Mouse (Mus musculus): ENCODE measurements around the gene Slc17a7. TPM values are rescaled to one million over a fixed set of nuclear protein-coding genes. Genes with fewer than 3 reads are reported as not detected.

Gene Slc17a7
- 0.57 and 0.74 TPM in 2 replicates for polyA plus RNA-seq (2014; fragmentation: Nextera tagmentation; extraction: Ambion mirVana)

GRCm38 (mm10) chr7:45163735-45164490 is at the start of gene Slc17a7:
Gene Slc17a7, plus strand, starts transcription at chr7:45163949.
- 2% methylated on average over 40 of the region's 41 CpGs for WGBS
- H3K36me3 ChIP-seq (ENCODE audit: control insufficient read depth, insufficient read depth, low read length), result peaks cover 2% of the 10 kb centered on the region; the same call in 1 of the 2 replicates
- peaks cover 9% of the 10 kb centered on the region for H3K4me1 ChIP-seq (replicated peaks; ENCODE audit: control insufficient read depth, insufficient read depth, low read length)
- peak within 1 kb of the TSS; percentile 83 for H3K4me2 ChIP-seq
- H3K9me3 ChIP-seq (ENCODE audit: control insufficient read depth, low read length), result peaks cover 3% of the 10 kb centered on the region
- H3K9ac ChIP-seq (ENCODE audit: low read depth, low read length), result peak within 1 kb of the TSS; percentile 54; the same call in 1 of the 2 replicates
- ATAC-seq (replicated peaks; ENCODE audit: low FRiP score) (0 out of 2 replicates have a peak, but pooled peaks have one; percentile 30), DNase-seq (ENCODE audit: low spot score) (no peak)
- no peak within 1 kb of the TSS for H3K27ac ChIP-seq (ENCODE audit: low read depth, low read length)
- peaks cover 66% of the 10 kb centered on the region for H3K27me3 ChIP-seq (replicated peaks; ENCODE audit: control insufficient read depth, insufficient read depth, low read length)
- H3K4me3 ChIP-seq (ENCODE audit: low read depth, low read length), result peak within 1 kb of the TSS; percentile 59

GRCm38 (mm10) chr7:45117566-45117965 is 46.2 kb upstream of the Slc17a7 start:
- H3K36me3 ChIP-seq (ENCODE audit: control insufficient read depth, insufficient read depth, low read length), result peaks cover 24% of the 10 kb centered on the region
- H3K9ac ChIP-seq (ENCODE audit: low read depth, low read length), result no peak overlapping the region
- ATAC-seq (replicated peaks; ENCODE audit: low FRiP score), result no peak
- H3K27me3 ChIP-seq (replicated peaks; ENCODE audit: control insufficient read depth, insufficient read depth, low read length), result no peaks in the 10 kb centered on the region
- peaks cover 36% of the 10 kb centered on the region for H3K4me1 ChIP-seq (replicated peaks; ENCODE audit: control insufficient read depth, insufficient read depth, low read length)
- no peak overlapping the region for H3K4me2 ChIP-seq
- H3K27ac ChIP-seq (ENCODE audit: low read depth, low read length), result no peak overlapping the region
- WGBS, result 68% methylated on average over 8 of the region's 8 CpGs
- DNase-seq (ENCODE audit: low spot score), result no peak
- H3K9me3 ChIP-seq (ENCODE audit: control insufficient read depth, low read length), result no peaks in the 10 kb centered on the region
- no peak overlapping the region for H3K4me3 ChIP-seq (ENCODE audit: low read depth, low read length)

GRCm38 (mm10) chr7:45118336-45118735 is 45.4 kb upstream of the Slc17a7 start:
- DNase-seq (ENCODE audit: low spot score) (no peak), ATAC-seq (replicated peaks; ENCODE audit: low FRiP score) (no peak)
- no peaks in the 10 kb centered on the region for H3K9me3 ChIP-seq (ENCODE audit: control insufficient read depth, low read length)
- no peak overlapping the region for H3K4me3 ChIP-seq (ENCODE audit: low read depth, low read length)
- peaks cover 31% of the 10 kb centered on the region for H3K36me3 ChIP-seq (ENCODE audit: control insufficient read depth, insufficient read depth, low read length)
- H3K4me1 ChIP-seq (replicated peaks; ENCODE audit: control insufficient read depth, insufficient read depth, low read length), result peaks cover 37% of the 10 kb centered on the region
- WGBS, result 77% methylated on average over 6 of the region's 6 CpGs
- no peaks in the 10 kb centered on the region for H3K27me3 ChIP-seq (replicated peaks; ENCODE audit: control insufficient read depth, insufficient read depth, low read length)
- H3K4me2 ChIP-seq, result no peak overlapping the region
- H3K27ac ChIP-seq (ENCODE audit: low read depth, low read length), result 0 out of 2 replicates have a peak overlapping the region, but pooled peaks have one; percentile 15
- no peak overlapping the region for H3K9ac ChIP-seq (ENCODE audit: low read depth, low read length)

DNA sequence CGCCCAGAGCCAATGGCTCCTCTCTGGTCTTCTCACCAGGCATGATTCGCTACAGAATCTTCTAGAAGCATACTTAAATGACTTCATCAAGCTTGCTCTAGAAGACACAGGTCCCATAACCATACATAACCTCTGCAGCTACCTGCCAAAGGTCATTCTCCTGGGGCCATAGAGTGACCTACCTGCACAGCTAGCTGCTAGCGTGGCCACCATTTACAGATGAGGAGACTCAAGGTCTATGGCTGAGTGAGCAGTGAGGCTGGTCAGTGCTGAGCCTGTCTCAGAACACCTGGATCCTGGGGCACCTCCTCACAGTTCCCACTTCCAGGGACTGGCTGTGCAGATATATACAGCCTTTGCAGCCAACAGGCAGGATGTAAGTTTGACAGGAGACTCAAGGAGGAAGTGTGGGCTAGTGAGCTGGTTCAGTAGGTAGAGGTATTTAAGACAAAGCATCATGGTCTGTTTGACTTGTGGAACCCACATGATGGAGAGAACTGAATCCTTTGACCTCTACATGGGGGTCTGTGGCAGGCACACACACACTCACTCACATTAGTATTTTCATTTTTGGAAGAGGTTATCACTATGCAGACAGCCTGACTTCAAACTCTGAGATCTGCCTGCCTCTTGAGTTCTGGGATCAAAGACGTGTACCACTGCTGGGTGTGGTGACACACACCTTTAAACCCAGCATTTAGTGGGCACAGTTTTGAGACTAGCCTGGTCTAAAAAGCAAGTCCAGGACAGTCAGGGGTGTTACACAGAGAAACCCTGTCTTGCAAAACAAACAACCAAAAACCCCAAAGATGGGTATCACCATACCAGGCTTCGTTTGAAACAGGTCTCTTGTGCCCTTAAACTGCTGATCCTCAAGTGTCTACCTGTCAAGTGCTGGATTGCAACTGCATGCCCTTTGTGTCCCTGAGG is 43.7 kb upstream of the Slc17a7 start:
- peaks cover 31% of the 10 kb centered on the region for H3K36me3 ChIP-seq (ENCODE audit: control insufficient read depth, insufficient read depth, low read length)
- H3K9me3 ChIP-seq (ENCODE audit: control insufficient read depth, low read length), result no peaks in the 10 kb centered on the region
- H3K4me2 ChIP-seq, result no peak overlapping the region
- DNase-seq (ENCODE audit: low spot score) (no peak), ATAC-seq (replicated peaks; ENCODE audit: low FRiP score) (no peak)
- no peak overlapping the region for H3K9ac ChIP-seq (ENCODE audit: low read depth, low read length)
- H3K4me3 ChIP-seq (ENCODE audit: low read depth, low read length), result no peak overlapping the region
- H3K27me3 ChIP-seq (replicated peaks; ENCODE audit: control insufficient read depth, insufficient read depth, low read length), result no peaks in the 10 kb centered on the region
- H3K4me1 ChIP-seq (replicated peaks; ENCODE audit: control insufficient read depth, insufficient read depth, low read length), result peaks cover 34% of the 10 kb centered on the region
- WGBS, result 72% methylated on average over 5 of the region's 5 CpGs
- H3K27ac ChIP-seq (ENCODE audit: low read depth, low read length), result peak overlapping the region; percentile 16; the same call in 1 of the 2 replicates

DNA sequence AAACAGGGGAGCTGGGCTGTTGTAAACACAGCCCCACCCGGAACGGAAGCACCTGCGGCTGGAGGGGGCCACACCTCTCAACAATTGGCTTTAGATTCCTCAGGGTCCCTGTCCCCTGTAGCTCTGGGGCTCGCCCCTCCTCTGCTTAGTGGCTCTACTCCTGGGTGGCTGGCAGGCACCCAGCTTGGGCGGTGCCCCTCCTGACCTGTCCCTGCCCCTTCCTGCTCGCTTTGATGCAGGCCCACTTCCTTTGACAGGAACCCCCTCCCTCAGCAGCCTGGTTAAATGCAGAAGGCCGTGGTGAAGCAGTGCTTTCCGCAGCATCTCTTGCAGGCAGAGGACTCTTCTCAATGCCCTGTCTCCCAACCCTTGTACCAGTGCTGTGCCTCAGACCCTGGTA is 42.3 kb upstream of the Slc17a7 start:
- no peaks in the 10 kb centered on the region for H3K27me3 ChIP-seq (replicated peaks; ENCODE audit: control insufficient read depth, insufficient read depth, low read length)
- peak overlapping the region; percentile 87 for H3K4me2 ChIP-seq
- peaks cover 44% of the 10 kb centered on the region for H3K36me3 ChIP-seq (ENCODE audit: control insufficient read depth, insufficient read depth, low read length)
- H3K27ac ChIP-seq (ENCODE audit: low read depth, low read length), result peak overlapping the region; percentile 100
- no peak overlapping the region; the same call in 1 of the 2 replicates for H3K4me3 ChIP-seq (ENCODE audit: low read depth, low read length)
- peaks cover 41% of the 10 kb centered on the region for H3K4me1 ChIP-seq (replicated peaks; ENCODE audit: control insufficient read depth, insufficient read depth, low read length)
- DNase-seq (ENCODE audit: low spot score) (no peak), ATAC-seq (replicated peaks; ENCODE audit: low FRiP score) (no peak)
- 56% methylated on average over 8 of the region's 8 CpGs for WGBS
- no peaks in the 10 kb centered on the region for H3K9me3 ChIP-seq (ENCODE audit: control insufficient read depth, low read length)
- peak overlapping the region; percentile 35; the same call in 1 of the 2 replicates for H3K9ac ChIP-seq (ENCODE audit: low read depth, low read length)

DNA sequence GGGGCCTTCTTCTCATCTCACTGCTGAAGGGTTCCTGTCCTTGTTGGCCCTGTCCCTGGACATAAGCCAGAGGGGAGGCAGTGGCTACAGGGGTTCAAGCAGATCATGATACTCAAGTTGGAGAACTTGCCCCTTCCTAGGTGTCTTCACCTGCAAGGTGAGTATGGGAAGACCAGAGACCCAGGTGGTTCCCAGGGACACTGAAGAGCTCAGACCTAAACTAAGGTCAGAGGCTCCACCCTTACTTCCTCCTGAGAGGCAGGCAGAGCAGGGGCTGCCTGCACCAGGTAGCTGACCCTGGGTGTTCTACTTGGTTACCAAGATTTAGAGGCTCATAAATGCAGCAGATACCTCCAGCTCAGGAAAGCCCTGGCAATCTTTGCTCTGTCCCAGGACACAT is 41.8 kb upstream of the Slc17a7 start:
- H3K9ac ChIP-seq (ENCODE audit: low read depth, low read length), result 0 out of 2 replicates have a peak overlapping the region, but pooled peaks have one; percentile 98
- H3K4me3 ChIP-seq (ENCODE audit: low read depth, low read length), result peak overlapping the region; percentile 93
- no peak for ATAC-seq (replicated peaks; ENCODE audit: low FRiP score)
- peak overlapping the region; percentile 100 for H3K27ac ChIP-seq (ENCODE audit: low read depth, low read length)
- H3K4me2 ChIP-seq, result peak overlapping the region; percentile 87
- H3K9me3 ChIP-seq (ENCODE audit: control insufficient read depth, low read length), result no peaks in the 10 kb centered on the region
- H3K36me3 ChIP-seq (ENCODE audit: control insufficient read depth, insufficient read depth, low read length), result peaks cover 50% of the 10 kb centered on the region
- no peak for DNase-seq (ENCODE audit: low spot score)
- H3K27me3 ChIP-seq (replicated peaks; ENCODE audit: control insufficient read depth, insufficient read depth, low read length), result no peaks in the 10 kb centered on the region
- H3K4me1 ChIP-seq (replicated peaks; ENCODE audit: control insufficient read depth, insufficient read depth, low read length), result peaks cover 47% of the 10 kb centered on the region

DNA sequence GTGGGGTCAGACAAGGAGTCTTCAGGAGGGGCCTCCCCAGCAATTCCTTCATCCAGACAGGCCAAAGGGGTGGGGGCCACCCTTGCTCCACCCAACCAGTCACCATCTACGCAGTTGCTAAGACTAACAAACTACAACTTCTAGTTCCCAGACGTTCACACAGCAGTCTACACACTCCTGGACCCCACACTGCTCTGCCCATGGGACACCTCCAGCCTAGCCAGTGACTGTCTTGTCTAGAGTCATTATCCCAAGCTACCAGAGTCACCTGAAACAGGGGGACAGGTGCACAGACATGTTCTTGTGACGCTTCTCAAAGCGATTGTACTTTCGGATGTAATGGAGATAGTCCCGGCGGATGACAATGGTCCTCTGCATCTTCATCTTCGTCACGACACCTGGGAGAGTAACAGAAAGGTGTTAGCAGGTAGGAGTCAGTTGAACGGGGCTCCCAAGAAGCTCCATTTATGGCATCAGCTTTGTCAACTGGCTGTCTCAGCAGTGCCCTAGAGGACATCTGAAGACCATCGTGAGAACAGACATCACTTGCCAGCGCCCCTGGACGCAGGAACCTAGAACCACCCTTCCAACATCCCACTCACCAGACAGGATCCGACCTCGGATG is 41.1 kb upstream of the Slc17a7 start:
- no peak for DNase-seq (ENCODE audit: low spot score)
- Histone ChIP-seq H3K4me1 (replicated peaks; ENCODE audit: control insufficient read depth, insufficient read depth, low read length) (peaks cover 49% of the 10 kb centered on the region), H3K27me3 (replicated peaks; ENCODE audit: control insufficient read depth, insufficient read depth, low read length) (no peaks in the 10 kb centered on the region), H3K9ac (ENCODE audit: low read depth, low read length) (peak overlapping the region; percentile 98), H3K4me3 (ENCODE audit: low read depth, low read length) (peak overlapping the region; percentile 93), H3K4me2 (peak overlapping the region; percentile 87), H3K36me3 (ENCODE audit: control insufficient read depth, insufficient read depth, low read length) (peaks cover 56% of the 10 kb centered on the region), H3K9me3 (ENCODE audit: control insufficient read depth, low read length) (no peaks in the 10 kb centered on the region), H3K27ac (ENCODE audit: low read depth, low read length) (peak overlapping the region; percentile 100)
- WGBS, result 68% methylated on average over 15 of the region's 15 CpGs
- no peak for ATAC-seq (replicated peaks; ENCODE audit: low FRiP score)

- peak overlapping the region; percentile 87 for H3K4me2 ChIP-seq
- peaks cover 56% of the 10 kb centered on the region for H3K36me3 ChIP-seq (ENCODE audit: control insufficient read depth, insufficient read depth, low read length)
- DNase-seq (ENCODE audit: low spot score) (no peak), ATAC-seq (replicated peaks; ENCODE audit: low FRiP score) (no peak)
- peaks cover 45% of the 10 kb centered on the region for H3K4me1 ChIP-seq (replicated peaks; ENCODE audit: control insufficient read depth, insufficient read depth, low read length)
- WGBS, result 13% methylated on average over 12 of the region's 12 CpGs
- peak overlapping the region; percentile 98 for H3K9ac ChIP-seq (ENCODE audit: low read depth, low read length)
- H3K27ac ChIP-seq (ENCODE audit: low read depth, low read length), result peak overlapping the region; percentile 100
- no peaks in the 10 kb centered on the region for H3K27me3 ChIP-seq (replicated peaks; ENCODE audit: control insufficient read depth, insufficient read depth, low read length)
- H3K4me3 ChIP-seq (ENCODE audit: low read depth, low read length), result peak overlapping the region; percentile 93
- H3K9me3 ChIP-seq (ENCODE audit: control insufficient read depth, low read length), result no peaks in the 10 kb centered on the region
Observed at GRCm38 (mm10) chr7:45123186-45123570, 40.6 kb upstream of the Slc17a7 start.
